Mouse (Mus musculus) olfactory bulb, adult 2 months (tissue): ENCODE results near the gene Crct1. TPM values are rescaled to one million over a fixed set of nuclear protein-coding genes. Genes with fewer than 3 reads are reported as not detected.

Experiments
- H3K27ac ChIP-seq: fragments of 200-500 bp; 2 replicates; pipeline ENCODE4 v1.5.1; 2012; ENCODE audit warnings: low read depth, low read length; ENCODE audit not compliant: insufficient read depth
- H3K4me1 ChIP-seq: fragments of 200-500 bp; 2 replicates; pipeline ENCODE4 v1.6.1; 2012; ENCODE audit warnings: low read length; ENCODE audit not compliant: control insufficient read depth, insufficient read depth
- H3K4me3 ChIP-seq: fragments of 200-500 bp; 2 replicates; pipeline ENCODE4 v1.5.1; 2012; ENCODE audit warnings: mild to moderate bottlenecking, low read depth, low read length, moderate library complexity; ENCODE audit not compliant: insufficient read depth
- CTCF ChIP-seq: fragments of 200-500 bp; IDR thresholded peaks from 2 replicates; pipeline ENCODE4 v1.5.1; 2012; ENCODE audit warnings: low read depth, mild to moderate bottlenecking, low read length, moderate library complexity; ENCODE audit not compliant: insufficient read depth
- POLR2A ChIP-seq: fragments of 200-500 bp; IDR thresholded peaks from 2 replicates; pipeline ENCODE4 v1.6.1; 2012; ENCODE audit warnings: mild to moderate bottlenecking, low read depth, low read length, moderate library complexity; ENCODE audit not compliant: insufficient read depth
- WGBS: fragments of 180-500 bp; shearing (Covaris S2); methylation state at CpG from one replicate; pipeline ENCODE4 v1.1.7; 2018; 5-methylcytosine and 5-hydroxymethylcytosine counted together
- polyA plus RNA-seq: library from polyadenylated mRNA; stranded (reverse); fragments of >200 nt; gene quantifications from 2 replicates; pipeline ENCODE4 v1.2.4, GENCODE M21; 2012; ENCODE audit warnings: low replicate concordance; ENCODE audit not compliant: missing spikeins, insufficient read depth, insufficient read length

Gene Crct1
- polyA plus RNA-seq = not detected in 2 replicates

GRCm38 (mm10) chr3:93015460-93016104 lies at the start of gene Crct1:
Crct1 (minus strand) TSS chr3:93015687.
- TF ChIP-seq POLR2A (no peak), CTCF (no peak)
- H3K4me3 ChIP-seq = peak within 1 kb of the TSS; percentile 39
- 67% methylated on average over 4 of the region's 4 CpGs for WGBS
- no peak within 1 kb of the TSS for H3K27ac ChIP-seq
- no peaks in the 10 kb centered on the region for H3K4me1 ChIP-seq

- H3K4me1 ChIP-seq = no peaks in the 10 kb centered on the region
- no peak overlapping the region for H3K27ac ChIP-seq
- H3K4me3 ChIP-seq = no peak overlapping the region
- no peak for TF ChIP-seq CTCF
- TF ChIP-seq POLR2A = no peak
- 66% methylated on average over 10 of the region's 10 CpGs for WGBS
Observed at GRCm38 (mm10) chr3:93052826-93053474, 37.5 kb upstream of the Crct1 start.

DNA sequence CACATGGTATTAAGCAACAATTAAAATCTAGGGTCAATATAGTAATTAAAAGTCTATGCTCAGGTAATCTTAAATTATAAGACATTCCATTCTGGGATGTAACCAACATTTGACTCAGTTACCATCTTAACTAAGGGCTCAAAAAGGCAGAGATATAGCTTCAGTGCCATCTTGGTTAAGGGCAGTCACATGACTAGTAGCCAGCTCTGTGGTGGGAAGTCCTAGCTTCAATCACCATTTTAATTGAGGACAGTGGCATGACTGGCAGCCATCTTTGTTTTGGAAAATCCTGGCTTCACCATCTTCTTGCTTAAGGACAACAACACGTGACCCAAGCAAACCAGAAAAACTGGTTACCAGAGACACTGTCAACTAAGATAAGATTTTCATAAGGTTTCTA lies 34.7 kb upstream of the Crct1 start:
- Histone ChIP-seq H3K4me1 (no peaks in the 10 kb centered on the region), H3K27ac (no peak overlapping the region), H3K4me3 (no peak overlapping the region)
- WGBS = 85% methylated on average over 1 of the region's 1 CpGs
- TF ChIP-seq CTCF (no peak), POLR2A (no peak)

DNA sequence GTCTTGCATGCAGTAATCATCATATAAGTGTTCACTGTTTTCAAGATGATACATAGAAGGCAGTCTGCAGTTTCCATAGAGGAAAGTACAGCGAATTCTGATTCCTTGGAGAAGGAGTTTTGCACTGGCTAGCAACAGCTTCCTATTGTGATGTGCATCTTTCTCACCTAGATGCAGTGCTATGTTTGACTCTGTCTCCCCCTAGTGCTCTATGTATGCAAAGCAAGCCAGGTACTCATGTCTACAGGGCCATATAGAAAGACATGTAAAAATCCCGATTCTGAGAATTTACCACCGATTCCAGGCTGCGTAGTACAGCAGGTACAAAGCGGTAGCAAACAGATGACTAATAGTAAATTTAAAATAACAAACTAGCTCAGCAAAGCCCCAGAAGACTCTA lies 16.0 kb upstream of the Crct1 start:
- TF ChIP-seq CTCF = no peak
- Histone ChIP-seq H3K4me3 (no peak overlapping the region), H3K4me1 (no peaks in the 10 kb centered on the region), H3K27ac (no peak overlapping the region)
- WGBS = 47% methylated on average over 5 of the region's 5 CpGs

- 61% methylated on average over 2 of the region's 2 CpGs for WGBS
- Histone ChIP-seq H3K4me1 (peaks cover 2% of the 10 kb centered on the region; the same call in 1 of the 2 replicates), H3K27ac (no peak overlapping the region), H3K4me3 (no peak overlapping the region)
- TF ChIP-seq POLR2A (no peak), CTCF (no peak)
Observed at GRCm38 (mm10) chr3:93025486-93025885, 10.0 kb upstream of the Crct1 start.

DNA sequence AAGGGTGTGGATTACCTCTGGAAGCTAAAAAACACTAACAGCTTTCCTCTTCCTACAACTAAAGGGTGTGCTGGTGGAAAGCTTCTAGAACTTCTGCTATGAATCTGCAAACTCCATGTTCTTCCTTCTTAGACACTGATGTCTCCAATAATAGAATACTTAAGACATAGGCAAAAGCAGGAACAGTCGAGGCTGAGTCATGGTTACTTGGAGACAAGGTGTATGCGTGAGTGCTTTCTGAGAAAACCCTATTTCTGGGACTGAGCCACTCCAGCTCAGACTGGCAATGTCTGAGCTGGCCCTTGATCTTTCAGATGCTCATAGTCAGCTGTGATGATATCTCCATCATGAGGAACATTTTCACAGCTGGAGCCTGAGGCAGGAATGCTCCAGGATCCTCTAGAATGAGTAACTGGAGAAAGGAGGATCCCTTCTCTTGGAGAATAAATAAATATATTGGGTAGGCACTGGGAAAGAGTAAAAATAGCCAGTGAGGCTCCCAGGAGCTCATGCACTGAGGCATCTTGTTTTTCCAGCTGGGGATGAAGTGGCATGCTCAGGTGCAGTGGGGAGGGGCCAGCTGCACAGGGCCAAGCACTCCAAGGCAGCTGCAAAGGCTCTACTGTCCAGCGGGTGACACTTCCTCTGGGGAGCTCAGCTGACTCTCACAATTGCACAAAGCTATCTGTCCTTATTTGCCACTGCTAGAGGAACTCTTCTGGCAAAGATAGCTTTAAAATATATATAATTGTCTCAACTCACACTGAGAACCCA lies 8.1 kb upstream of the Crct1 start:
- peaks cover 2% of the 10 kb centered on the region; the same call in 1 of the 2 replicates for H3K4me1 ChIP-seq
- peak overlapping the region; percentile 36; the same call in 1 of the 2 replicates for H3K27ac ChIP-seq
- 59% methylated on average over 3 of the region's 3 CpGs for WGBS
- H3K4me3 ChIP-seq = no peak overlapping the region
- TF ChIP-seq CTCF (no peak), POLR2A (no peak)

- H3K27ac ChIP-seq = no peak overlapping the region
- no peak for TF ChIP-seq POLR2A
- TF ChIP-seq CTCF = no peak
- peaks cover 2% of the 10 kb centered on the region; the same call in 1 of the 2 replicates for H3K4me1 ChIP-seq
- H3K4me3 ChIP-seq = no peak overlapping the region
- WGBS = 87% methylated on average over 1 of the region's 1 CpGs
Observed at GRCm38 (mm10) chr3:93021171-93021570, 5.7 kb upstream of the Crct1 start.

DNA sequence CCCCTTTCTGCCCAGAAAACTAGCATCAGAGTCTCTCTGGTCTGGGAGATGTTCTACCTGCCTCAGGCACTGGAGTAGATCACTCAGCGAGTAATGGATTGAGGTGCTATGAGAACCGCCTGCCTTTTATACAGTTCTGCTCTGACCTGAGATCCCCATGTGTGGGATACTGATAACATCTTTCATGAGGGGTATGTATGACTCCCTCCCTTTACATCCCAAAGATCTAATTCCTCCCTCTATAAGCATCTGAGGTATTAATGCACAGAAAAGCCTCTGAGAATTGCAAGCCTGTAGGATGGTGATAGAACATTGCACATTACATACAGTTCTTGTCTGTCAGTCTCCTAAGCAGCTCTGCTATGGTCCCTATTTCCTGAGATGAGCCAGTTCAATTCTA lies 3.5 kb upstream of the Crct1 start, which contains the start of gene Lce1m:
Gene Lce1m, minus strand, starts transcription at position 101 of the 400 bp plus-strand sequence.
- no peak within 1 kb of the TSS for H3K27ac ChIP-seq

DNA sequence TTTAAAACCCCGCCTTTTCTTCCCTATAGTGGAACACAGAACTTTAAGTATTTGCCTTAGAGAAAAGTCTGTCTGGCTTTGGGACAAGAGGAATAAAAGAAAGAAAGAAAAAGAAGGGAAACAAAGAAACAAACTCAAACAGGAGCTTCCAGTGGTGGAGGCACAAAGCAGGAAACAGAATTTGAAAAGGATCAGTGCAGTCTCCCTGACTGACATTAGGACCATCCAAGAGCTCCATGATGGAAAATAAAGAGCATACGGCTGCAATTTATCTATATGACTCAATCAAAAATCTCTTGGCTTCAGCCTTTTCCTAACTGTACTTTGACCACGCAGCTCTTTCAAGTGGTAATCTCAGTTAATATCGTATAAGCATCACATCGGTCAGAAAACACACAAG lies 616 bp downstream of the Crct1 start:
- no peaks in the 10 kb centered on the region for H3K4me1 ChIP-seq
- no peak for TF ChIP-seq POLR2A
- 29% methylated on average over 5 of the region's 5 CpGs for WGBS

More for the DNA sequence above, 3.5 kb upstream of the Crct1 start, which contains the start of gene Lce1m:
- Histone ChIP-seq H3K4me1 (peaks cover 2% of the 10 kb centered on the region; the same call in 1 of the 2 replicates), H3K4me3 (no peak within 1 kb of the TSS)
- TF ChIP-seq POLR2A = no peak
- no peak for TF ChIP-seq CTCF
- 100% methylated on average over 2 of the region's 2 CpGs for WGBS

More for the DNA sequence above, 616 bp downstream of the Crct1 start:
- no peak overlapping the region for H3K27ac ChIP-seq
- H3K4me3 ChIP-seq = no peak overlapping the region
